Mouse (Mus musculus) hindbrain, embryonic 16.5 days (tissue): ENCODE measurements around the gene Nid1. TPM values are rescaled to one million over a fixed set of nuclear protein-coding genes. Genes with fewer than 3 reads are reported as not detected.

Experiments used
- ATAC-seq: fragments of 200-750 bp; cut with Nextera tagmentation; 2 replicates; pipeline ENCODE4 v1.8.0; 2017; ENCODE audit warnings: moderate TSS enrichment, moderate library complexity
- H3K27ac ChIP-seq: fragments of 300-500 bp; sonication (generic); 2 replicates; pipeline ENCODE4 v1.5.1; 2014; ENCODE audit warnings: low read depth, mild to moderate bottlenecking, control low read depth, low read length, moderate library complexity
- H3K27me3 ChIP-seq: fragments of 300-500 bp; sonication (generic); replicated peaks from 2 replicates; pipeline ENCODE4 v1.6.1; 2014; ENCODE audit warnings: low read length; ENCODE audit not compliant: control insufficient read depth, insufficient read depth
- H3K36me3 ChIP-seq: fragments of 300-500 bp; sonication (generic); 2 replicates; pipeline ENCODE4 v1.6.1; 2014; ENCODE audit warnings: mild to moderate bottlenecking, low read length, moderate library complexity, mixed read lengths; ENCODE audit not compliant: control insufficient read depth, insufficient read depth
- H3K4me1 ChIP-seq: fragments of 300-500 bp; sonication (generic); 2 replicates; pipeline ENCODE4 v1.6.1; 2014; ENCODE audit warnings: low read depth, low read length; ENCODE audit not compliant: control insufficient read depth, insufficient read depth
- H3K4me2 ChIP-seq: fragments of 300-500 bp; sonication (generic); 2 replicates; pipeline ENCODE4 v1.6.1; 2014; ENCODE audit warnings: mild to moderate bottlenecking, low read length, control low read depth, moderate library complexity
- H3K4me3 ChIP-seq: fragments of 300-500 bp; sonication (generic); 2 replicates; pipeline ENCODE4 v1.5.1; 2014; ENCODE audit warnings: mild to moderate bottlenecking, low read length, control low read depth, moderate library complexity
- H3K9ac ChIP-seq: fragments of 300-500 bp; sonication (generic); 2 replicates; pipeline ENCODE4 v1.6.1; 2014; ENCODE audit warnings: low read depth, mild to moderate bottlenecking, control low read depth, low read length, moderate library complexity
- H3K9me3 ChIP-seq: fragments of 300-500 bp; sonication (generic); 2 replicates; pipeline ENCODE4 v1.6.1; 2014; ENCODE audit warnings: mild to moderate bottlenecking, low read length, moderate library complexity; ENCODE audit not compliant: control insufficient read depth
- WGBS: fragments of 180-500 bp; shearing (Covaris S2); extraction: QIAGEN DNeasy Blood & Tissue Kit; methylation state at CpG from one replicate; pipeline ENCODE4 v1.1.7; 2014; 5-methylcytosine and 5-hydroxymethylcytosine counted together
- polyA plus RNA-seq: library from polyadenylated mRNA; unstranded; fragments of >200 nt; fragmentation: Nextera tagmentation; extraction: Ambion mirVana; gene quantifications from 2 replicates; pipeline ENCODE4 v1.2.1, GENCODE M21; 2015

The Nid1 gene
- polyA plus RNA-seq, 1 experiment from 2014 or later = 63.8 TPM

DNA sequence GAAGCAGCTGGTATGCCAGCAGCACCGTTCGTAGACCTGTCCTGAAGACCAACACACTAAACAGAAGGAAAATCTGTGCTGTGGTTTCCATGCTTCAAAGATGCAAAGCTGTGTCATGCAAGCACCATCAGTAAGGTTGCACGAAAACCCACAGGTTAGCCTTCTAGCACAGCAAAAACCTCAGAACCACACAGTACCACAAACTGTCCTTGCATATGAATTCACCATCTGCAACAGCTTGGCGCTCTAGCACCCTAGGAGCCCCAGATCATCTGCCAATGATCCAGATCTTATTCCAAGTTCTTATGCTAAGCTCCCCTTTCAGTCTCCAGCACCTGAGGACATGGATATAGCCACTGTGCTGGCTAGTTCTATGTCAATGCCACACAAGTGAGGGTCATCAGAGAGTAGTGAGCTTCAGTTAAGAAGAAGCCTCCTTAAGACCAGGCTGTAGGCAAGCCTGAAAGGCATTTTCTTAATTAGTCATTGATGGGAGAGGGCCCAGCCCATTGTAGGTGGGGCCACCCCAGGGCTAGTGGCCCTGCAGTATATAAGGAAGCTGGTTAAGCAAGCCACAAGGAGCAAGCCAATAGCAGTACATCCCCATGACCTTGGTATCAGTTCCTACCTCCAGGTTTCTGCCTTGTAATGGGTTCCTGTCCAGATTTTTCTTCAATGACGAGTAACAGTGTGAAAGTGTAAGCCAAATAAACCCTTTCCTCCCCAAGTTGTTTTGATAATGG is 119.8 kb downstream of the Nid1 start:
- H3K9ac ChIP-seq = no peak overlapping the region
- no peaks in the 10 kb centered on the region for H3K36me3 ChIP-seq
- H3K9me3 ChIP-seq = no peaks in the 10 kb centered on the region
- H3K4me1 ChIP-seq = no peaks in the 10 kb centered on the region
- ATAC-seq = no peak
- H3K4me2 ChIP-seq = no peak overlapping the region
- no peak overlapping the region for H3K27ac ChIP-seq
- 84% methylated on average over 5 of the region's 5 CpGs for WGBS
- no peak overlapping the region for H3K4me3 ChIP-seq
- no peaks in the 10 kb centered on the region for H3K27me3 ChIP-seq

DNA sequence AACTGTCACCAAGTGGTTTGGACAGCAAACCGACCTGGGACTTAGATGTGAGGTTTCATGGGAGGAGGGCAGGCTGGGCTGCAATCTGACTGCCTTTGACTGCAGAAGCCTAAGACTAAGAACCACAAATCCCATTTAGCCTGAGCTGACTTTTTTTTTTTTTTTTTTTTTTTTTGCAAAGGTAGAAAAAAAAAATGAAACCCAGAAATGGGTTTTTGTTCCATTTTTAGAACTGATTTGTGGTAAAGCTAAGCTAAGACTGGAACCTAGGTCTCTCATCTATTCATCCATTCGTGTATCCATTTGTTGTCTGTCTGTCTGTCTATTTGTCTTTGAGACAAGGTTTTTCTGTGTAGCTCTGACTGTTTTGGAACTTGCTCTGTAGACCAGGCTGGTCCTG is 120.9 kb downstream of the Nid1 start:
- no peaks in the 10 kb centered on the region for H3K4me1 ChIP-seq
- 80% methylated on average over 2 of the region's 2 CpGs for WGBS
- H3K4me3 ChIP-seq = no peak overlapping the region
- no peaks in the 10 kb centered on the region for H3K27me3 ChIP-seq
- H3K9ac ChIP-seq = no peak overlapping the region
- H3K36me3 ChIP-seq = no peaks in the 10 kb centered on the region
- no peak overlapping the region for H3K27ac ChIP-seq
- H3K4me2 ChIP-seq = no peak overlapping the region
- ATAC-seq = no peak
- H3K9me3 ChIP-seq = no peaks in the 10 kb centered on the region

DNA sequence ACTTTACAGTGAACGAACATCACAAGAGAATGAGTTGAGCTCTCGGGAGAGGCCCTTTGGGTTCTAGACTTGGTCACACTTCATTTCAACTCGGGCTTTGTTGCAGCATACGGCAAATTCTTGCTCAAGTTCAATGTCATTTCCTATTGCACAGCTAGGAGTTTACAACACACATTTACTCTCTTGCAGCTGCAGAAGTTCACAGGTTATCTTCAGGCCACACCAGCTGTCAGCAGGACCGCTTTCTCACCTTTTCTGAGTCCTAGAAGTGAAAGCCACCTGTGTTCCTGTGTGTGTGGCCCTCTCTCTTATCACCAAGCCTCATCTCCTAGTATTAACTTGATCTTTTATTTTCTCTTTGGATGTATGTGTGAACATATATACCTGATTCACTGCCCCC is 121.5 kb downstream of the Nid1 start:
- 85% methylated on average over 5 of the region's 5 CpGs for whole genome bisulfite sequencing
- ATAC-seq = no peak
- Histone ChIP-seq H3K9ac (no peak overlapping the region), H3K4me2 (no peak overlapping the region), H3K27ac (no peak overlapping the region), H3K36me3 (no peaks in the 10 kb centered on the region), H3K27me3 (no peaks in the 10 kb centered on the region), H3K4me3 (no peak overlapping the region), H3K4me1 (no peaks in the 10 kb centered on the region), H3K9me3 (no peaks in the 10 kb centered on the region)

Other genes starting within 250 kb of the Nid1 start
- 25.8 and 26.1 TPM in 2 replicates for gene Gpr137b, start 43.5 kb upstream of the Nid1 start, polyA plus RNA-seq
- gene Lyst, start 152.8 kb downstream of the Nid1 start, polyA plus RNA-seq = 4.1 and 4.2 TPM in 2 replicates